Mouse (Mus musculus) erythroblast, embryonic 14.5 days (primary cell): ENCODE results near the gene Vmn2r13.
"Not testable (repeated sequence)": the region's sequence is repeated elsewhere in the genome, so short reads cannot be mapped to it uniquely, and the experiment has no call there.

Source experiments
- GATA1 ChIP-seq: IDR thresholded peaks from 2 replicates; pipeline ENCODE4 v1.6.1; 2012; ENCODE audit warnings: low read length, inconsistent platforms, mixed read lengths
- TAL1 ChIP-seq: IDR thresholded peaks from 3 replicates; pipeline ENCODE4 v1.6.1; 2012; ENCODE audit warnings: low read length, inconsistent platforms, mixed read lengths

- TF ChIP-seq GATA1, TAL1: not testable (repeated sequence)
Observed at GRCm38 (mm10) chr5:109159576-109159975, 32.4 kb downstream of the Vmn2r13 start.
